Mouse (Mus musculus): ENCODE measurements at regions not wholly inside any gene's neighbourhood (a gene's known extent, or its start where the extent isn't known, plus 50 kb on each side); places are given as distances from the start of the nearest gene placed in this dataset.

- TF ChIP-seq CTCF (IDR thresholded peaks at IDR 0.05; ENCODE audit: control insufficient read depth, insufficient read depth, low read length) (no peak), POLR2A (IDR thresholded peaks at IDR 0.05; ENCODE audit: borderline replicate concordance, control insufficient read depth, low read depth, low read length) (no peak)
Observed at GRCm38 (mm10) chr12:16268621-16269165, 342.1 kb downstream of the Lpin1 start.
